Mouse (Mus musculus) CH12.LX (cell line): ENCODE results near the gene Sec22c. TPM values are rescaled to one million over a fixed set of nuclear protein-coding genes. Genes with fewer than 3 reads are reported as not detected.

Experiments
- DNase-seq: peaks from one replicate; pipeline ENCODE4 v3.0.0-alpha.2; 2013; ENCODE audit errors: extremely low read depth
- H3K27ac ChIP-seq: 2 replicates; pipeline ENCODE4 v1.5.1; 2012; ENCODE audit warnings: low read depth, mild to moderate bottlenecking, control low read depth, moderate library complexity; ENCODE audit not compliant: insufficient read depth
- H3K27me3 ChIP-seq: replicated peaks from 2 replicates; pipeline ENCODE3; 2012; ENCODE audit warnings: inconsistent platforms
- H3K36me3 ChIP-seq, 2 experiments: replicated peaks in 1 of 2; 2 replicates each; pipeline versions ENCODE3 to v1.6.1; 2012; ENCODE audit warnings: inconsistent platforms in 1 of 2, low read length in 1 of 2, mild to moderate bottlenecking in 1 of 2, mixed read lengths in 1 of 2, moderate library complexity in 1 of 2; ENCODE audit not compliant: control insufficient read depth in 1 of 2, insufficient read depth in 1 of 2
- H3K4me1 ChIP-seq, 2 experiments: 2 replicates each; pipeline ENCODE4 v1.6.1; 2012; ENCODE audit warnings: inconsistent platforms in 1 of 2, moderate library complexity in 1 of 2; ENCODE audit not compliant: insufficient read depth in 2 of 2, control insufficient read depth in 1 of 2
- H3K4me2 ChIP-seq: 2 replicates; pipeline ENCODE4 v1.6.1; 2012; ENCODE audit warnings: low read depth, mild to moderate bottlenecking, control low read depth; ENCODE audit not compliant: poor library complexity, insufficient read depth, severe bottlenecking
- H3K4me3 ChIP-seq, 3 experiments: fragments of 150-350 bp in 1 of 3; sonication (generic) in 1 of 3; replicated peaks in 1 of 3; 2 replicates each; pipeline versions ENCODE3 to v1.5.1; 2011 to 2012; ENCODE audit warnings: low read depth in 2 of 3, low read length in 2 of 3, mild to moderate bottlenecking in 2 of 3, moderate library complexity in 2 of 3, control low read depth in 1 of 3, improper control_type of control experiment in 1 of 3, inconsistent platforms in 1 of 3, mixed read lengths in 1 of 3; ENCODE audit not compliant: poor library complexity in 1 of 3
- H3K79me2 ChIP-seq: replicated peaks from 2 replicates; pipeline ENCODE4 v1.6.1; 2012; ENCODE audit warnings: mild to moderate bottlenecking, moderate library complexity; ENCODE audit not compliant: control insufficient read depth, poor library complexity, insufficient read depth, severe bottlenecking; ENCODE audit errors: extremely low read depth
- H3K9ac ChIP-seq: 2 replicates; pipeline ENCODE4 v1.6.1; 2012; ENCODE audit warnings: low read depth, mild to moderate bottlenecking, control low read depth, moderate library complexity; ENCODE audit not compliant: insufficient read depth
- H3K9me3 ChIP-seq: replicated peaks from 2 replicates; pipeline ENCODE3; 2012; ENCODE audit warnings: low read length, inconsistent platforms, mixed read lengths
- CHD1 ChIP-seq: IDR thresholded peaks from 2 replicates; pipeline ENCODE4 v1.6.1; 2012; ENCODE audit warnings: low read depth, low read length, improper control_type of control experiment, inconsistent platforms
- CTCF ChIP-seq, 2 experiments: IDR thresholded peaks in 1 of 2; conservative IDR thresholded peaks in 1 of 2; 2 replicates each; pipeline ENCODE4 v1.5.1; 2011 to 2012; ENCODE audit warnings: low read depth in 2 of 2, low read length in 2 of 2, improper control_type of control experiment in 1 of 2, inconsistent platforms in 1 of 2, mild to moderate bottlenecking in 1 of 2, moderate library complexity in 1 of 2
- EP300 ChIP-seq: IDR thresholded peaks from 2 replicates; pipeline ENCODE4 v1.6.1; 2011; ENCODE audit warnings: low read length, improper control_type of control experiment
- ETS1 ChIP-seq: conservative IDR thresholded peaks from 2 replicates; pipeline ENCODE4 v1.6.1; 2012; ENCODE audit warnings: low read depth, mild to moderate bottlenecking, inconsistent platforms, low read length, improper control_type of control experiment, moderate library complexity
- JUN ChIP-seq: IDR thresholded peaks from 2 replicates; pipeline ENCODE4 v1.6.1; 2011; ENCODE audit warnings: low read depth, mild to moderate bottlenecking, low read length, improper control_type of control experiment, moderate library complexity; ENCODE audit not compliant: insufficient read depth
- KAT2A ChIP-seq: IDR thresholded peaks from 2 replicates; pipeline ENCODE4 v1.6.1; 2012; ENCODE audit warnings: low read length, improper control_type of control experiment, inconsistent platforms; ENCODE audit not compliant: insufficient replicate concordance
- MAX ChIP-seq: IDR thresholded peaks from 2 replicates; pipeline ENCODE4 v1.6.1; 2011; ENCODE audit warnings: low read length, improper control_type of control experiment
- MAZ ChIP-seq: IDR thresholded peaks from 2 replicates; pipeline ENCODE4 v1.6.1; 2012; ENCODE audit warnings: low read depth, mild to moderate bottlenecking, inconsistent platforms, low read length, improper control_type of control experiment, moderate library complexity
- MEF2A ChIP-seq: IDR thresholded peaks from 2 replicates; pipeline ENCODE4 v1.6.1; 2014; ENCODE audit warnings: low read depth, mild to moderate bottlenecking, inconsistent platforms, low read length, improper control_type of control experiment, borderline replicate concordance
- MXI1 ChIP-seq: IDR thresholded peaks from 2 replicates; pipeline ENCODE4 v1.6.1; 2011; ENCODE audit warnings: mild to moderate bottlenecking, low read depth, low read length, improper control_type of control experiment
- MYC ChIP-seq: IDR thresholded peaks from 2 replicates; pipeline ENCODE4 v1.6.1; 2011; ENCODE audit warnings: low read depth, mild to moderate bottlenecking, improper control_type of control experiment, low read length
- NELFE ChIP-seq: IDR thresholded peaks from 2 replicates; pipeline ENCODE4 v1.6.1; 2011; ENCODE audit warnings: low read depth, low read length, improper control_type of control experiment
- PAX5 ChIP-seq: IDR thresholded peaks from 2 replicates; pipeline ENCODE4 v1.6.1; 2012; ENCODE audit warnings: low read length, inconsistent platforms, mixed read lengths
- POLR2A ChIP-seq: IDR thresholded peaks from 2 replicates; pipeline ENCODE4 v1.6.1; 2011; ENCODE audit warnings: low read depth, mild to moderate bottlenecking, improper control_type of control experiment, low read length
- POLR2AphosphoS2 ChIP-seq: IDR thresholded peaks from 2 replicates; pipeline ENCODE4 v1.6.1; 2011; ENCODE audit warnings: low read depth, low read length, improper control_type of control experiment
- RAD21 ChIP-seq: IDR thresholded peaks from 2 replicates; pipeline ENCODE4 v1.6.1; 2011; ENCODE audit warnings: low read depth, mild to moderate bottlenecking, low read length, improper control_type of control experiment, moderate library complexity
- RCOR1 ChIP-seq: conservative IDR thresholded peaks from 2 replicates; pipeline ENCODE4 v1.6.1; 2012; ENCODE audit warnings: low read depth, mild to moderate bottlenecking, inconsistent platforms, low read length, improper control_type of control experiment
- SIN3A ChIP-seq: IDR thresholded peaks from 2 replicates; pipeline ENCODE4 v1.6.1; 2012; ENCODE audit warnings: low read length, improper control_type of control experiment, inconsistent platforms
- SMC3 ChIP-seq: IDR thresholded peaks from 2 replicates; pipeline ENCODE4 v1.6.1; 2011; ENCODE audit warnings: low read depth, low read length, improper control_type of control experiment
- TBP ChIP-seq: conservative IDR thresholded peaks from 2 replicates; pipeline ENCODE4 v1.6.1; 2011; ENCODE audit warnings: low read depth, low read length, improper control_type of control experiment
- TCF12 ChIP-seq: IDR thresholded peaks from 2 replicates; pipeline ENCODE4 v1.6.1; 2014; ENCODE audit warnings: low read depth, mild to moderate bottlenecking, inconsistent platforms, low read length, improper control_type of control experiment
- UBTF ChIP-seq: IDR thresholded peaks from 2 replicates; pipeline ENCODE4 v1.6.1; 2012; ENCODE audit warnings: low read depth, mild to moderate bottlenecking, inconsistent platforms, low read length, improper control_type of control experiment, moderate library complexity
- USF1 ChIP-seq: IDR thresholded peaks from 2 replicates; pipeline ENCODE4 v1.6.1; 2014; ENCODE audit warnings: low read depth, mild to moderate bottlenecking, inconsistent platforms, low read length, improper control_type of control experiment
- USF2 ChIP-seq: conservative IDR thresholded peaks from 2 replicates; pipeline ENCODE4 v1.6.1; 2011; ENCODE audit warnings: low read depth, low read length, improper control_type of control experiment
- ZKSCAN1 ChIP-seq: IDR thresholded peaks from 2 replicates; pipeline ENCODE4 v1.6.1; 2012; ENCODE audit warnings: low read depth, inconsistent platforms, low read length, improper control_type of control experiment, borderline replicate concordance
- ZMIZ1 ChIP-seq: IDR thresholded peaks from 2 replicates; pipeline ENCODE4 v1.6.1; 2012; ENCODE audit warnings: low read depth, mild to moderate bottlenecking, inconsistent platforms, low read length, improper control_type of control experiment
- ZNF384 ChIP-seq: IDR thresholded peaks from 2 replicates; pipeline ENCODE4 v1.6.1; 2012; ENCODE audit warnings: low read depth, low read length, improper control_type of control experiment, inconsistent platforms
- dilution Hi-C: fragments of 300-500 bp; cut with MboI; formaldehyde crosslinking; loops from 2 replicates; pipeline ENCODE4 v1.14.3; 2020; ENCODE audit warnings: low sequenced_read_pairs; ENCODE audit not compliant: extremely low pct_unique_long_range_greater_than_20kb, extremely low pct_ligation_motif_present
- in situ Hi-C: fragments of 300-500 bp; cut with MboI; formaldehyde crosslinking; loops from 3 replicates; pipeline ENCODE4 v1.14.3; 2019; ENCODE audit warnings: low sequenced_read_pairs, low pct_ligation_motif_present, low pct_unique_long_range_greater_than_20kb, mixed read lengths
- polyA plus RNA-seq: library from polyadenylated mRNA; unstranded; fragments of >175 nt; gene quantifications from 2 replicates; pipeline ENCODE4 v1.2.1, GENCODE M21; 2012; ENCODE audit warnings: low read depth; ENCODE audit not compliant: insufficient read length
- total RNA-seq, 2 experiments: library from RNA; depleted of rRNA; stranded (reverse); fragments of 300-350 nt in 1 of 2; fragments of >200 nt in 1 of 2; gene quantifications; 2 replicates each; pipeline ENCODE4 v1.2.3; 2012 to 2014

The Sec22c gene
- total and polyA plus RNA-seq, 3 experiments, result 2.4 to 5.7 (median 4.0) TPM

DNA sequence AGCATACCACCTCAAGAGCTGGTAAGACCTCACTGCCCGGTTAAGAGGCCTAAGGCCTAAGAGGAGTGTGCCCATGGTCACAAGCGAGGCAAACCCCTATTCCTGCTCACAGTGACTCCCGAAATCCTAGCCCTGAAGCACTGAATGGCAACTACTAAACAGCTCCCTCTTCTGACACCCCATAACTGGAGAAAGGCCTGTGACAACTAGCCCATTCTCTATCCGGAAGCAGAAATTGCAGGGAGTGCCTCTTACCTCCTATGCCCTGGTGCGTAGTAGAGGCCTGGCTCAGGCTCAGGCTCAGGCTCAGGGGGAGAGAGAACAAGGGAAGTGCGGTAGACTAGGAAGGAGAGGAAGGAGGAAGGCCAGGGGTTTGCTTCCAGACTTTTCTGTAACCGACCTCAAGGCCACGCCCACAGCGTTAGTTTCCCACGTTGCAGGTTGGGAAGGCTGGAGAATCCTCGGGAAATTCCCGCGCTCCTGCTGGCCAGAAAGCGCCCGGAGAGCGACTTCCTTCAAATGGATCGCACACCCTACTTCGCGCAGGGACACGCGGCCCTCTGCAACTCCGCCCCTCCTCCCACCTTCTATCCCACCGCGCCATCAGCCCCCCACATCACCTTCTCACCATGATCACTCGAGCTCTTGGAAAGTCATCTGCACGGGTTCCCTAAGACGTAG is 63.9 kb downstream of the Sec22c start:
- Histone ChIP-seq H3K27me3 (peaks cover 31% of the 10 kb centered on the region), H3K4me1 (no peaks in the 10 kb centered on the region), H3K9me3 (peaks cover 17% of the 10 kb centered on the region), H3K27ac (no peak overlapping the region), H3K79me2 (no peaks in the 10 kb centered on the region), H3K9ac (no peak overlapping the region), H3K4me3 (no peak overlapping the region), H3K4me2 (no peak overlapping the region), H3K36me3 (no peaks in the 10 kb centered on the region)
- in situ Hi-C loops (no loop called here), dilution Hi-C loops (no loop called here)
- DNase-seq, result no peak
- TF ChIP-seq USF1 (no peak), MXI1 (no peak), ZKSCAN1 (no peak), ZNF384 (no peak), PAX5 (no peak), POLR2AphosphoS2 (no peak), NELFE (no peak), EP300 (no peak), USF2 (no peak), MYC (no peak), SIN3A (no peak), TBP (no peak), MEF2A (no peak), SMC3 (no peak), RCOR1 (no peak), CHD1 (no peak), JUN (no peak)

DNA sequence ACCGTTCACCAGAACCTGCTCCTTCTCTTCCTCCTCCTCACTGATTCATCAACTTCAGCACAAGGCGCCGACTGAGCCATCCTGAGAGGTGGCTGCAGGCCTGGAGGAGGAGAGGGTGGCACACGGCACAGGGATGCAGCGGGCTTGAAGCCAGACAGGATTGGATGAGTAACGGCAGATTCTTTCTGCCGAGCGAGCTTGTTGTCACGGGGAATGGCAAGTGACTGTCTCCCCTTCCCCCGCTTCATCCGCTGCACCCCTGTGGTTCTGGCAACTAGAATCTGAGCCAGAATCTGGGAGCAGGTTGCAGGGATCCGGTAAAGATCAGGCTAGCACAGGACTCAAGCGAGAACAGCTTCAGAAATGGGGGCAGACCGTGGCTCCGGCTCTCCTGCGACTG is 65.5 kb downstream of the Sec22c start:
- H3K4me3 ChIP-seq, result no peak overlapping the region
- no peak overlapping the region for H3K4me2 ChIP-seq
- no peak for DNase-seq
- in situ Hi-C loops, result no loop called here
- peaks cover 17% of the 10 kb centered on the region for H3K9me3 ChIP-seq
- no peaks in the 10 kb centered on the region for H3K4me1 ChIP-seq
- H3K36me3 ChIP-seq, result no peaks in the 10 kb centered on the region
- no peak overlapping the region for H3K9ac ChIP-seq
- dilution Hi-C loops, result no loop called here
- no peak for TF ChIP-seq POLR2A
- no peak for TF ChIP-seq MAX
- no peak for TF ChIP-seq CTCF (conservative IDR thresholded peaks at IDR 0.05 in 1 of 2, IDR thresholded peaks at IDR 0.05 in 1 of 2; ENCODE audit: low read depth in 2 of 2, low read length in 2 of 2)
- no peak for TF ChIP-seq SMC3
- no peak for TF ChIP-seq ETS1
- TF ChIP-seq ZMIZ1, result no peak
- TF ChIP-seq KAT2A, result no peak
- TF ChIP-seq USF2, result no peak
- no peak for TF ChIP-seq MAZ
- no peak for TF ChIP-seq RAD21
- TF ChIP-seq UBTF, result no peak
- TF ChIP-seq TCF12, result no peak
- TF ChIP-seq POLR2AphosphoS2, result no peak
- no peak for TF ChIP-seq JUN
- TF ChIP-seq, all 38 proteins: peak for 0
- Histone ChIP-seq H3K79me2 (no peaks in the 10 kb centered on the region), H3K27ac (no peak overlapping the region), H3K27me3 (peaks cover 32% of the 10 kb centered on the region)
